In the genomic region with DNA sequence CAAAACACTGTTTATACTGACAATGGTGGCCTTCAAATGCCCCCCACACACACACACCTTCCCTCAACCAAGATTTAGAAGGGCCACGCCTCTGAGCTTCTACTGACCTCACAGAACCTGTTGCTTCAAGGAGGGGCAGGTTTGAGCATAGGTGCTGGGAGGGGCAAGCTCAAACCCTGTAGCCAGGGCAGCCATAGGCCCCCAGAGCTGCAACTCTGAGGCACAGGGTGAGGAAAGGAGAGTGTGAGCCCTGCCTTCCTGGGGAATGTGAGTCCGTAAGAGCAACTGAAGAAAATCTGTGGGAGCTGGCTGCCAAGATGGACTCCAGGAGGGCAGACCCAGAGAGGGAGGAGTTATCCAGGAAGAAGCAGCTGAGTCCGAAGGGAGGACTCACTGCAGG, we compare ENCODE assay signal across 24 mouse cellular contexts. TPM values are rescaled to one million over a fixed set of nuclear protein-coding genes. Genes with fewer than 3 reads are reported as not detected.
DNase-seq lines count a peak whose midpoint lies in the region; ATAC-seq and TF ChIP-seq lines count a peak whose summit lies in the region.
"Had no signal": no experiment of that assay in that cellular context is flagged by ENCODE, and none has a peak within 500 bp of the region (broad histone marks: within the 10 kb centered on the region; RNA-seq: fewer than 3 reads in every experiment).

No protein-coding gene starts in this region.

- WGBS in forebrain, embryonic 10.5 days = 80% methylated on average over 3 of the region's 3 CpGs
- WGBS in forebrain, postnatal 0 days = 80% methylated on average over 3 of the region's 3 CpGs
- WGBS in lung, embryonic 14.5 days = 62% methylated on average over 3 of the region's 3 CpGs

- H3K9me3 ChIP-seq in forebrain, embryonic 10.5 days = no peaks in the 10 kb centered on the region
- no peaks in the 10 kb centered on the region for H3K9me3 ChIP-seq in forebrain, postnatal 0 days (ENCODE audit: low read length)
- H3K9me3 ChIP-seq in lung, embryonic 14.5 days (ENCODE audit: low read depth, low read length) = no peaks in the 10 kb centered on the region
- H3K9me3 ChIP-seq: embryonic facial prominence, embryonic 15.5 days; limb, embryonic 15.5 days; liver, embryonic 15.5 days; megakaryocyte, embryonic 14.5 days had no signal

- no peak overlapping the region for H3K9ac ChIP-seq in forebrain, postnatal 0 days
- H3K9ac ChIP-seq in lung, embryonic 14.5 days = no peak overlapping the region
- H3K9ac ChIP-seq: embryonic facial prominence, embryonic 15.5 days; limb, embryonic 15.5 days; liver, embryonic 15.5 days had no signal

- no peak overlapping the region for H3K4me3 ChIP-seq in forebrain, embryonic 10.5 days
- H3K4me3 ChIP-seq in forebrain, postnatal 0 days (ENCODE audit: low read depth, low read length) = no peak overlapping the region
- H3K4me3 ChIP-seq in lung, embryonic 14.5 days (ENCODE audit: low read depth, low read length) = no peak overlapping the region
- H3K4me3 ChIP-seq: embryonic facial prominence, embryonic 15.5 days; layer of hippocampus, adult 2 months; limb, embryonic 15.5 days; liver, embryonic 15.5 days; megakaryocyte, embryonic 14.5 days had no signal

- peaks cover 19% of the 10 kb centered on the region for H3K4me1 ChIP-seq in forebrain, embryonic 10.5 days
- no peaks in the 10 kb centered on the region for H3K4me1 ChIP-seq in forebrain, postnatal 0 days (ENCODE audit: insufficient read depth)
- peaks cover 12% of the 10 kb centered on the region for H3K4me1 ChIP-seq in lung, embryonic 14.5 days (ENCODE audit: insufficient read depth)

- no peak for TF ChIP-seq CTCF in forebrain, postnatal 0 days (IDR thresholded peaks at IDR 0.05; ENCODE audit: low read depth)
- no peak for TF ChIP-seq CTCF in lung, embryonic 14.5 days (IDR thresholded peaks at IDR 0.05; ENCODE audit: low read depth)

- no peaks in the 10 kb centered on the region for H3K36me3 ChIP-seq in forebrain, embryonic 10.5 days (replicated peaks)
- H3K36me3 ChIP-seq in forebrain, postnatal 0 days (ENCODE audit: insufficient read depth) = no peaks in the 10 kb centered on the region
- H3K36me3 ChIP-seq in lung, embryonic 14.5 days (ENCODE audit: insufficient read depth) = no peaks in the 10 kb centered on the region
- H3K36me3 ChIP-seq: embryonic facial prominence, embryonic 15.5 days; limb, embryonic 15.5 days; liver, embryonic 15.5 days had no signal

- peak overlapping the region; percentile 82 for H3K27ac ChIP-seq in forebrain, embryonic 10.5 days
- no peak overlapping the region for H3K27ac ChIP-seq in forebrain, postnatal 0 days (ENCODE audit: low read depth, low read length)
- H3K27ac ChIP-seq in lung, embryonic 14.5 days (ENCODE audit: low read depth) = peak overlapping the region; percentile 12; the same call in 1 of the 2 replicates
- H3K27ac ChIP-seq: embryonic facial prominence, embryonic 15.5 days; hindbrain, postnatal 0 days; kidney, postnatal 0 days; layer of hippocampus, adult 2 months; limb, embryonic 15.5 days; liver, embryonic 15.5 days had no signal

- no peak overlapping the region for H3K4me2 ChIP-seq in forebrain, postnatal 0 days (ENCODE audit: low read depth)
- H3K4me2 ChIP-seq in lung, embryonic 14.5 days = no peak overlapping the region
- H3K4me2 ChIP-seq: embryonic facial prominence, embryonic 15.5 days; limb, embryonic 15.5 days; liver, embryonic 15.5 days had no signal

- ATAC-seq in forebrain, postnatal 0 days = no peak
- ATAC-seq in lung, embryonic 14.5 days (ENCODE audit: insufficient read depth) = no peak
- ATAC-seq: CD4-positive, CD25-positive, alpha-beta regulatory T cell, adult 4 months; Patski had no signal

- DNase-seq in forebrain, embryonic 10.5 days (ENCODE audit: extremely low spot score, low spot score) = no peak
- no peak for DNase-seq in forebrain, postnatal 0 days
- no peak for DNase-seq in lung, embryonic 14.5 days
- DNase-seq in lung, postnatal 14 days = no peak
- peak; percentile 14 for DNase-seq in urinary bladder, postnatal 25 days (ENCODE audit: low spot score)
- DNase-seq in urinary bladder, postnatal 36 days (ENCODE audit: low spot score in 2 of 2) = no peak
- DNase-seq in kidney, postnatal 36 days = no peak
- no peak for DNase-seq in layer of hippocampus, adult 9-11 months
- DNase-seq: adrenal gland, postnatal 14 days; cerebellum, adult 9-11 months; heart, postnatal 4 days; kidney, adult 18-20 months; right cerebral cortex, adult 18-20 months; thymus, adult 2 months had no signal

- peaks cover 91% of the 10 kb centered on the region for H3K27me3 ChIP-seq in forebrain, embryonic 10.5 days (ENCODE audit: poor library complexity, severe bottlenecking)
- H3K27me3 ChIP-seq in forebrain, postnatal 0 days (ENCODE audit: insufficient read depth, low read length) = no peaks in the 10 kb centered on the region
- H3K27me3 ChIP-seq in lung, embryonic 14.5 days (ENCODE audit: insufficient read depth, low read length) = no peaks in the 10 kb centered on the region
- H3K27me3 ChIP-seq: limb, embryonic 15.5 days; Patski had no signal

RNA-seq across cellular contexts. Expression of a gene that starts 23.4 kb away (rescaled TPM):
- 17.9 and 22.3 TPM in 2 replicates for polyA plus RNA-seq in forebrain, embryonic 10.5 days (2016; fragmentation: Nextera tagmentation; extraction: Ambion mirVana)
- 6.6 and 8.2 TPM in 2 replicates for total RNA-seq in forebrain, postnatal 0 days (2014; rRNA removed)
- 3.1 and 4.6 TPM in 2 replicates for polyA plus RNA-seq in forebrain, postnatal 0 days (2015; fragmentation: Nextera tagmentation; extraction: Ambion mirVana)
- 64.8 and 71.5 TPM in 2 replicates for polyA plus RNA-seq in lung, embryonic 14.5 days (2014; fragmentation: Nextera tagmentation; extraction: Ambion mirVana)
- total RNA-seq: granulocyte monocyte progenitor cell, adult 5-6 weeks had no signal
